ENCODE assay signal across 38 mouse cellular contexts in the genomic region with DNA sequence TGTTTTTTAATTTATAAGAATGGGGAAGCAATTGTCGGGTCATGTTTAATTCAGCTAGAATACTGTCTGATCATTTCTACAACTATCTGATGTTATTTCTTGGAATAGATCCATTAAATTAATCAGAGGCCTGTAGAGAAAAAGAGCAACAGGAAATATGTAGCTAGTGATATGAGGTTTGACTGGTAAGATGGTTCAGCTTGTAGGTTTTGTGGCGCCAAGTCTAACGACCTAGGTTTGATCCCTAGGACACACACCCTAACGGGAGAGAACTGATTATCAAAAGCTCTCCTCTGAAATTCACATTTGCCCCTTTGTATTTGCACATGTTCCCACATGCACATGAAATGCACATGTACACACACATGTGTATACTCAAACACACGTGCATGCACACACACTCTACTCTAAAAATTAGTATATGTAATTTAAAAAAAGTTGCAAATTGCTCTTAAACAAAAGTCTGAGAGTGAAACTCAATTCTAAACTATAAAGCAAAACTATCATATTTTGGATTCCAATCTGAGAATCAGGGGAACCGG. TPM values are rescaled to one million over a fixed set of nuclear protein-coding genes. Genes with fewer than 3 reads are reported as not detected.
"Had no signal": no experiment of that assay in that cellular context is flagged by ENCODE, and none has a peak within 500 bp of the region (broad histone marks: within the 10 kb centered on the region; RNA-seq: fewer than 3 reads in every experiment).

No protein-coding gene starts in this region.

- H3K4me3 ChIP-seq: gastrocnemius, adult 2 months; heart, embryonic 10.5 days; heart, embryonic 12.5 days; hindbrain, embryonic 10.5 days; hindbrain, embryonic 12.5 days; intestine, embryonic 15.5 days; layer of hippocampus, adult 2 months; left cerebral cortex, adult 2 months; limb, embryonic 10.5 days; limb, embryonic 12.5 days had no signal

- H3K36me3 ChIP-seq: heart, embryonic 10.5 days; heart, embryonic 12.5 days; hindbrain, embryonic 10.5 days; hindbrain, embryonic 12.5 days; intestine, embryonic 15.5 days; limb, embryonic 10.5 days; limb, embryonic 12.5 days had no signal

- H3K9ac ChIP-seq: heart, embryonic 12.5 days; hindbrain, embryonic 12.5 days; hindbrain, embryonic 14.5 days; intestine, embryonic 15.5 days; limb, embryonic 12.5 days had no signal

- H3K27me3 ChIP-seq: heart, embryonic 12.5 days; hindbrain, embryonic 12.5 days; intestine, embryonic 15.5 days; limb, embryonic 12.5 days had no signal

- H3K4me2 ChIP-seq: heart, embryonic 12.5 days; hindbrain, embryonic 12.5 days; hindbrain, embryonic 14.5 days; intestine, embryonic 15.5 days; limb, embryonic 12.5 days; liver, embryonic 11.5 days had no signal

- H3K9me3 ChIP-seq: heart, embryonic 10.5 days; heart, embryonic 12.5 days; hindbrain, embryonic 10.5 days; hindbrain, embryonic 12.5 days; intestine, embryonic 15.5 days; limb, embryonic 10.5 days; limb, embryonic 12.5 days had no signal

- ATAC-seq: hindbrain, embryonic 16.5 days; inflammation-experienced regulatory T-cells, adult 6 months; intestine, embryonic 15.5 days; intestine, postnatal 0 days had no signal

- H3K27ac ChIP-seq: gastrocnemius, adult 2 months; heart, embryonic 10.5 days; hindbrain, embryonic 10.5 days; hindbrain, embryonic 12.5 days; hindbrain, embryonic 14.5 days; intestine, embryonic 15.5 days; layer of hippocampus, adult 2 months; left cerebral cortex, adult 2 months; limb, embryonic 10.5 days; limb, embryonic 12.5 days had no signal

- H3K4me1 ChIP-seq: heart, embryonic 10.5 days; heart, embryonic 12.5 days; hindbrain, embryonic 10.5 days; hindbrain, embryonic 12.5 days; intestine, embryonic 15.5 days; limb, embryonic 10.5 days; limb, embryonic 12.5 days had no signal

- DNase-seq: gastrocnemius, adult 2 months; gastrocnemius, postnatal 10 days; gastrocnemius, postnatal 25 days; heart, adult 11 months; heart, postnatal 10 days; heart, postnatal 4 days; kidney, adult 18-20 months; kidney, adult 8-10 months; kidney, postnatal 10 days; kidney, postnatal 25 days; kidney, postnatal 4 days; liver had no signal

RNA-seq across cellular contexts. Expression of a gene that starts 26.2 kb away (rescaled TPM):
- total RNA-seq: gastrocnemius, adult 2 months; gastrocnemius, postnatal 10 days; gastrocnemius, postnatal 25 days; heart, adult 8-10 months; heart, postnatal 10 days; heart, postnatal 25 days; heart, postnatal 4 days; layer of hippocampus, adult 2 months; layer of hippocampus, postnatal 10 days; layer of hippocampus, postnatal 25 days; left cerebral cortex, adult 2 months; left cerebral cortex, postnatal 14 days; left cerebral cortex, postnatal 36 days had no signal
- polyA plus RNA-seq: frontal cortex, adult 2 months; heart, embryonic 10.5 days; heart, embryonic 12.5 days; heart, embryonic 14.5 days; heart, embryonic 16.5 days; hindbrain, embryonic 10.5 days; hindbrain, embryonic 12.5 days; hindbrain, embryonic 14.5 days; hindbrain, embryonic 16.5 days; intestine, embryonic 15.5 days; intestine, postnatal 0 days; kidney, embryonic 14.5 days; kidney, embryonic 16.5 days; limb, embryonic 10.5 days; limb, embryonic 12.5 days; limb, embryonic 14.5 days; liver, embryonic 11.5 days had no signal

RNA-seq across cellular contexts. Expression of a gene that starts 59.9 kb away (rescaled TPM):
- polyA plus RNA-seq: inflammation-experienced regulatory T-cells, adult 6 months; limb, embryonic 10.5 days had no signal
